Mouse (Mus musculus) embryonic facial prominence, embryonic 14.5 days (tissue): ENCODE results near the gene Tmem131. TPM values are rescaled to one million over a fixed set of nuclear protein-coding genes. Genes with fewer than 3 reads are reported as not detected.
A peak's percentile ranks its signal among the peaks of the same experiment; 100 is the strongest.
"Not testable (repeated sequence)": the region's sequence is repeated elsewhere in the genome, so short reads cannot be mapped to it uniquely, and the experiment has no call there.

Experiments
- ATAC-seq: fragments of 200-750 bp; cut with Nextera tagmentation; 2 replicates; pipeline ENCODE4 v1.8.0; 2017; ENCODE audit warnings: low read depth, moderate number of reproducible peaks, moderate TSS enrichment
- DNase-seq: peaks from one replicate; pipeline ENCODE4 v3.0.0-alpha.2; 2015; ENCODE audit warnings: low spot score
- H3K27ac ChIP-seq: fragments of 300-500 bp; sonication (generic); replicated peaks from 2 replicates; pipeline ENCODE4 v1.5.1; 2014; ENCODE audit warnings: low read depth, mild to moderate bottlenecking, low read length, moderate library complexity
- H3K27me3 ChIP-seq: fragments of 300-500 bp; sonication (generic); replicated peaks from 2 replicates; pipeline ENCODE4 v1.6.1; 2014; ENCODE audit warnings: low read length; ENCODE audit not compliant: control insufficient read depth, insufficient read depth
- H3K36me3 ChIP-seq: fragments of 300-500 bp; sonication (generic); 2 replicates; pipeline ENCODE4 v1.6.1; 2014; ENCODE audit warnings: low read length, mixed read lengths; ENCODE audit not compliant: control insufficient read depth, insufficient read depth
- H3K4me1 ChIP-seq: fragments of 300-500 bp; sonication (generic); 2 replicates; pipeline ENCODE4 v1.6.1; 2014; ENCODE audit warnings: antibody characterized with exemption, low read length; ENCODE audit not compliant: control insufficient read depth, insufficient read depth
- H3K4me2 ChIP-seq: fragments of 300-500 bp; sonication (generic); 2 replicates; pipeline ENCODE4 v1.6.1; 2014; ENCODE audit warnings: low read depth, mild to moderate bottlenecking, low read length, moderate library complexity, mixed read lengths
- H3K4me3 ChIP-seq: fragments of 300-500 bp; sonication (generic); 2 replicates; pipeline ENCODE4 v1.5.1; 2014; ENCODE audit warnings: low read depth, mild to moderate bottlenecking, low read length
- H3K9ac ChIP-seq: fragments of 300-500 bp; sonication (generic); 2 replicates; pipeline ENCODE4 v1.6.1; 2014; ENCODE audit warnings: low read depth, mild to moderate bottlenecking, low read length, moderate library complexity, mixed read lengths
- H3K9me3 ChIP-seq: fragments of 300-500 bp; sonication (generic); 2 replicates; pipeline ENCODE4 v1.6.1; 2016; ENCODE audit warnings: low read length; ENCODE audit not compliant: control insufficient read depth
- WGBS: fragments of 180-500 bp; shearing (Covaris S2); extraction: QIAGEN DNeasy Blood & Tissue Kit; methylation state at CpG from one replicate; pipeline ENCODE4 v1.1.7; 2014; 5-methylcytosine and 5-hydroxymethylcytosine counted together
- polyA plus RNA-seq: library from polyadenylated mRNA; unstranded; fragments of >200 nt; fragmentation: Nextera tagmentation; extraction: Ambion mirVana; gene quantifications from 2 replicates; pipeline ENCODE4 v1.2.1, GENCODE M21; 2014

Gene Tmem131
- polyA plus RNA-seq, 1 experiment from 2014 or later = 22.4 TPM

- H3K9ac ChIP-seq = no peak overlapping the region
- ATAC-seq (no peak), DNase-seq (no peak)
- H3K36me3 ChIP-seq = no peaks in the 10 kb centered on the region
- peaks cover 30% of the 10 kb centered on the region for H3K4me1 ChIP-seq
- H3K27ac ChIP-seq = no peak overlapping the region
- H3K4me3 ChIP-seq = no peak overlapping the region
- no peaks in the 10 kb centered on the region for H3K9me3 ChIP-seq
- no peak overlapping the region for H3K4me2 ChIP-seq
- 83% methylated on average over 1 of the region's 1 CpGs for WGBS
- no peaks in the 10 kb centered on the region for H3K27me3 ChIP-seq
Measured at GRCm38 (mm10) chr1:36917423-36917822, 26.0 kb downstream of the Tmem131 start.

GRCm38 (mm10) chr1:36915200-36915580, 28.3 kb downstream of the Tmem131 start:
- H3K27ac ChIP-seq = no peak overlapping the region
- ATAC-seq (no peak), DNase-seq (no peak)
- H3K9ac ChIP-seq = no peak overlapping the region
- H3K36me3 ChIP-seq = no peaks in the 10 kb centered on the region
- WGBS = 82% methylated on average over 5 of the region's 5 CpGs
- H3K27me3 ChIP-seq = no peaks in the 10 kb centered on the region
- H3K4me1 ChIP-seq = peaks cover 17% of the 10 kb centered on the region
- no peak overlapping the region for H3K4me3 ChIP-seq
- H3K9me3 ChIP-seq = no peaks in the 10 kb centered on the region
- H3K4me2 ChIP-seq = no peak overlapping the region

GRCm38 (mm10) chr1:36914455-36915199, 28.8 kb downstream of the Tmem131 start:
- peaks cover 16% of the 10 kb centered on the region for H3K4me1 ChIP-seq
- H3K27me3 ChIP-seq = no peaks in the 10 kb centered on the region
- no peak overlapping the region for H3K9ac ChIP-seq
- H3K9me3 ChIP-seq = no peaks in the 10 kb centered on the region
- DNase-seq (peak; percentile 66), ATAC-seq (no peak)
- WGBS = 19% methylated on average over 7 of the region's 7 CpGs
- no peak overlapping the region for H3K27ac ChIP-seq
- no peaks in the 10 kb centered on the region for H3K36me3 ChIP-seq
- no peak overlapping the region for H3K4me3 ChIP-seq
- H3K4me2 ChIP-seq = no peak overlapping the region

GRCm38 (mm10) chr1:36913806-36914205, 29.7 kb downstream of the Tmem131 start:
- H3K9me3 ChIP-seq = no peaks in the 10 kb centered on the region
- ATAC-seq = no peak
- no peak for DNase-seq
- no peak overlapping the region for H3K4me3 ChIP-seq
- H3K4me1 ChIP-seq = peaks cover 13% of the 10 kb centered on the region
- H3K27ac ChIP-seq = no peak overlapping the region
- no peak overlapping the region for H3K9ac ChIP-seq
- H3K36me3 ChIP-seq = no peaks in the 10 kb centered on the region
- H3K27me3 ChIP-seq = no peaks in the 10 kb centered on the region
- no peak overlapping the region for H3K4me2 ChIP-seq
- 92% methylated on average over 7 of the region's 7 CpGs for WGBS

GRCm38 (mm10) chr1:36912239-36912638, 31.2 kb downstream of the Tmem131 start:
- Histone ChIP-seq H3K27me3 (no peaks in the 10 kb centered on the region), H3K36me3 (no peaks in the 10 kb centered on the region), H3K27ac (no peak overlapping the region), H3K4me3 (no peak overlapping the region), H3K9ac (no peak overlapping the region), H3K4me2 (no peak overlapping the region), H3K9me3 (no peaks in the 10 kb centered on the region; the same call in 1 of the 2 replicates), H3K4me1 (peaks cover 13% of the 10 kb centered on the region)
- 90% methylated on average over 1 of the region's 1 CpGs for WGBS
- DNase-seq (no peak), ATAC-seq (no peak)

- Histone ChIP-seq H3K36me3 (no peaks in the 10 kb centered on the region), H3K4me3 (no peak overlapping the region), H3K4me2 (no peak overlapping the region), H3K27ac (no peak overlapping the region), H3K9me3 (no peaks in the 10 kb centered on the region; the same call in 1 of the 2 replicates), H3K4me1 (peaks cover 13% of the 10 kb centered on the region), H3K9ac (no peak overlapping the region), H3K27me3 (no peaks in the 10 kb centered on the region)
- no peak for DNase-seq
- WGBS = 85% methylated on average over 3 of the region's 3 CpGs
- no peak for ATAC-seq
Measured at GRCm38 (mm10) chr1:36911603-36912002, 31.9 kb downstream of the Tmem131 start.

- no peak overlapping the region for H3K9ac ChIP-seq
- H3K4me1 ChIP-seq = peaks cover 9% of the 10 kb centered on the region
- H3K9me3 ChIP-seq = no peaks in the 10 kb centered on the region; the same call in 1 of the 2 replicates
- H3K27ac ChIP-seq = no peak overlapping the region
- ATAC-seq (no peak), DNase-seq (no peak)
- 85% methylated on average over 5 of the region's 5 CpGs for WGBS
- no peaks in the 10 kb centered on the region for H3K27me3 ChIP-seq
- no peak overlapping the region for H3K4me3 ChIP-seq
- no peak overlapping the region for H3K4me2 ChIP-seq
- no peaks in the 10 kb centered on the region for H3K36me3 ChIP-seq
Measured at GRCm38 (mm10) chr1:36910397-36910796, 33.1 kb downstream of the Tmem131 start.

- not testable (repeated sequence) for H3K4me1 ChIP-seq, ATAC-seq, H3K27me3 ChIP-seq, H3K4me2 ChIP-seq, H3K4me3 ChIP-seq, DNase-seq, H3K9me3 ChIP-seq, H3K9ac ChIP-seq, H3K27ac ChIP-seq, H3K36me3 ChIP-seq
- WGBS = 77% methylated on average over 7 of the region's 7 CpGs
Measured at GRCm38 (mm10) chr1:36909965-36910364, 33.5 kb downstream of the Tmem131 start.

GRCm38 (mm10) chr1:36905216-36905615, 38.2 kb downstream of the Tmem131 start:
- no peak overlapping the region for H3K9ac ChIP-seq
- DNase-seq = no peak
- H3K27ac ChIP-seq = no peak overlapping the region
- H3K4me3 ChIP-seq = no peak overlapping the region
- H3K36me3 ChIP-seq = no peaks in the 10 kb centered on the region
- no peak for ATAC-seq
- H3K9me3 ChIP-seq = no peaks in the 10 kb centered on the region; the same call in 1 of the 2 replicates
- H3K4me1 ChIP-seq = peaks cover 4% of the 10 kb centered on the region; the same call in 1 of the 2 replicates
- no peak overlapping the region for H3K4me2 ChIP-seq
- no peaks in the 10 kb centered on the region for H3K27me3 ChIP-seq
- 77% methylated on average over 3 of the region's 3 CpGs for WGBS
